Mouse (Mus musculus) lung, postnatal 4 days (tissue): Measurements from ENCODE around the gene Col24a1.

Experiments used
- DNase-seq, 2 experiments: peaks; one replicate each; pipeline ENCODE4 v3.0.0; 2021

Col24a1 gene

GRCm38 (mm10) chr3:145471094-145471493 is 178.8 kb downstream of the Col24a1 start:
- peak; percentile 13 to 25 for DNase-seq

DNA sequence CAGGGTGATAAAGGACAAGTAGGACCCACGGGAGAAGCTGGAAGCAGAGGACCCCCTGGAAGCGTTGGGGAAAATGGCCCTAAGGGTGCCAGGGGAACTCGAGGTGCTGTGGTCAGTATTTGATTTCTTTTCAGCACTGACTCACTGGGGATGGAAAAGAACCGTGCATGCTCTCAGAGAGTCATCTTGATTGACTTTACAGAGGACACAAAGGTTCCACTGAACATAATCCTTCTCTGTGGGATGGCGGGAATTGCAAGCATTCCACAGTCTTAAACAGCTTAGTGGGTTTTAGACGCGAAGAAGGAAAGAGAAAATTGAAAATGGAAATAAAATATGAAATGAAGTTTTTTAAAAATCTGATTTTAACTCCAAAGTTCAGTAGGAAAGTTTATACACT is 181.9 kb downstream of the Col24a1 start:
- DNase-seq = no peak

DNA sequence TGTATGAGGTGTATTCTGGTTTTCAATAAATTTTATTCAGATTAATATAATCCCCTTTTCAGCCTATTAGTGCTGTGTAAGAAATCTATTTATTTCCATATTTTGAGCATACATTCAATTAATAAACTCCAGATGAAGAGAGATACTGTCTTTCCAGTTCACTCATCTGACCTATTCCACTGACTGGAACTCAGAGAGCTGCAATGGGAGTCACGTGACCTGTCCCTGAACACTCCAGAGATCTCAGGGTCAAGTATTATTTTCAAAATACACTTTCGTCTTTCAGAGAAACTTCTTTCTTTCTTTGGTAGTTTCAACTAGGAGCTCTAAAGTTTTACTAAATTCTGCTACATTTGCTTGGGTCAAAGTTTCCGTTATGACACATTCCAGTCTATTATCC is 184.4 kb downstream of the Col24a1 start:
- DNase-seq = no peak

DNA sequence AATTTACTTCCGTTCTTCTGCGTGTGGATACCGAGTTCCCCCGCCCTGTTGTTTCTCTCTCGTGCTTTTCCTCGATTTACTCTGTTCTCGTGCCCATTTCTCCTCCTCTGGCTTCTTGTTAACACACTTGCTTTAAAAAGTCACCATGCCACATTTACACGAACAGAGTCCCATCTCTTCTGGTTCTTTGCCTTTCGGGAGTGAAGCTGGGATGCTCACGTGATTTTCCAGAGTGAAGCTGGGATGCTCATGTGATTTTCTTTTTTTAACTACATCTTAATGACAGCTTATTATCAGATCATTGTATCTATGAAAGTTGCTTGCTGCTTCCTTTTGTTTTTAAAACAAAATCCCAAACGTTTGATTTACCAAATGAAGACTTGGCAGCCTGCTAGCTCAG is 184.8 kb downstream of the Col24a1 start:
- DNase-seq = no peak

DNA sequence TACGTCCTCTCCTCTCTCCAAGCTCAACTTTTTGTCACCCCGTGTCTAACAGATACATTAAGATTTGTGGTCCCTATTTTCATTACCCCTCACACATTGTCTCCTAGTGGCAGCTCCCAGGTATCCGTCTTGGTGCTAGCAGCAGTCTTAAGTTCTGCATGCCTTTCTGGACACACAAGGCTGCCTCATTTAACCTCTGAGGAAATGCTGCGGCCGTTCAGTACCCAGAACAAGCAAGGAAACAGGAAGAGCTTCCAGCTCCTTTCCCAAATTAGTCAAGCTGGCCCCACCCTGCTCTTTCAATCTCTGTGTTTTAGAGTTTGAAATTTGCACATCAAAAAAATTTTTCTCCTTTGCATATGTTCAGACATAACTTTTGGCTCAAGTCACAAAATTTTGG is 186.2 kb downstream of the Col24a1 start:
- no peak for DNase-seq

- DNase-seq = no peak
These were observed 198.0 kb downstream of the Col24a1 start for GRCm38 (mm10) chr3:145490279-145490678.

DNA sequence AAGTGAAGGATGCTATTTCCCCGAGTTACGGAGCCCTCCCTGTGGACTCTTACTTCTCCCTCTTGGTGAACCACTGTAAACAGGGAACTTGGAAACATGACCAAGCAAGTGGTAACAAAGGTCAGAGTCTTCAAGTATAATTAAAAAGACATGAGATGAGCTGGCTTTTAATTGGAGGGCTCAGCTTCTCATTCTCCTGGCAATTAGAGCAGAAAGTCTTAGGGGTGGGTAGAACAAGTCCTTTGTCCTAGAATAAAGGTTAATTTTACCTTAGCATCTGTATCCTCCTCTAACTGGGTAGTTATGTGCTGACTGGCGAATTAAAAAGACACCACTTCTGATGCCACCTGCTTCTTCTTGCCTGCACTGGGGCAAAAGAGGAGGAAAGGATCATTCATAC is 199.1 kb downstream of the Col24a1 start:
- no peak for DNase-seq

DNA sequence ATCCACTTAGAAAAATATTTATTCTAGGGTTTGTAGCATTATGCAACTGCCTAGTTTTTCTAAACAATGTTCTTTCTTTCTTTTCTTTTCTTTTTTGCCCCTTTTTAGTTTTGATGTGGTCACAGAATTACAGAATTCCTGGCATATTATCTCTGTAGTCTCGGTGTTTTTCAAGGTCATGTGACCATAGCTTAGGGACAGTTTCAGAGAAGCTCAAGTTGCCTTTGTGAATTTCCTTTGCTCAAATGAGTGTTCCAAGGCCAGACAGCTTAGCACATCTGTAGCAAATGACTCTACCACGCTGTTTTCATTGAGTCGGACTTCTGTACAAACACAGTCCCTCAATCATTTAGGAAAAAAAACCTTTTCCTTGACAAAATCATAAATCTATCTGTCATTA is 205.9 kb downstream of the Col24a1 start:
- no peak for DNase-seq

DNA sequence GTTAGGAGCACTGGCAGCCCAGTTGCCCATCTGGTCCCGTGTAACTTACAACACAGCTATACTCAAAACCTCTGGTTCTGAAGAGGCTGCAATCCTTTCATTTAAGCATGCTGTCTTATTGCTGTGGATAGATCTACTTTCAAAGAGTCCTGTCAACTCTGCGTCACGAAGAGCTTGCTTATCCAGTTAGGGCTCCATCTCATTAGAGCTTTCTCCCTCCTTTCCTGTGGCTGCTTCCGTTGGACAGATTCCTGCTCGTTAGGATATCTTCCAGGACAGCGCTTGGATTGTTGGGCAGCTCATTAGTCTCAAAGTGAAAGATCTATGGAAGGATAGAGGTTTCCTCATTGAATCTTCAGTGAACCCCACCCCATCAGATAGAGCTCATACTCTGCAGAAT is 206.6 kb downstream of the Col24a1 start:
- DNase-seq = no peak

- DNase-seq = no peak
These were observed 212.6 kb downstream of the Col24a1 start for GRCm38 (mm10) chr3:145504830-145505229.

DNA sequence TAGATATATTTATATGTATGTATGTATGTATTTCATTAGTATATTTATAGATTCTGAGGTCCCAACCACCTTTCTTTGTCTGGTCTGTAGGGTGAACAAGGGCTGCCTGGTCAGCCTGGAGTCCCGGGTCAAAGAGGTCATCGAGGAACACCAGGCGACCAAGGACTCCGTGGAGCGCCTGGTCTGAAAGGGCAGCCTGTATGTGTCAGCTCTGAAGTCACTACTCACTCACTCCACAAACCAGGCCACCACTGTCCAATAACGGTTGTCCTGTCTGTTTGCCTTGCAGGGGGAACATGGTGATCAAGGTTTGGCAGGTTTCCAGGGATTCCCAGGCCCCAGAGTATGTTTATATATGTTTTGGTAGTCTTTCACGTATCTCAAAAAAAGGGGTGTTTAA is 216.3 kb downstream of the Col24a1 start:
- no peak for DNase-seq

DNA sequence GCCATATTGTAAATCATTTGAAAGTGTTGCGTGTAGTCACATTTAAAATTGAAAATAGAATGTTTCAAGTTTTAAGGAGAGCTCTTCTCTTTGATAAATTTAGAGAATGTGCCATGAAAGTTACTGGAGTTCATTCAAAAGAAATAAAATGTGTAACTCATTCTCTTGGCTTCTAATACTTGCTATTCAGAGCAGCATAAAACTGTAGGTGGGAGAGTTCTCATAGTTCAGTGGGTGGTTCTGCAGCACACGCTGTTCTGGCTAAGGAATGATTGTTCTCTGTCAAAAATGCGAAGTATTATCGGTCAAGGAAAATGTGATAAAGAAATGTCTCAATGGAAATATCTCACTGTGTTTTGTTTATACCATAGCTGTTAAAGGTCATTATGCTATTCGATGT is 221.9 kb downstream of the Col24a1 start:
- no peak for DNase-seq

DNA sequence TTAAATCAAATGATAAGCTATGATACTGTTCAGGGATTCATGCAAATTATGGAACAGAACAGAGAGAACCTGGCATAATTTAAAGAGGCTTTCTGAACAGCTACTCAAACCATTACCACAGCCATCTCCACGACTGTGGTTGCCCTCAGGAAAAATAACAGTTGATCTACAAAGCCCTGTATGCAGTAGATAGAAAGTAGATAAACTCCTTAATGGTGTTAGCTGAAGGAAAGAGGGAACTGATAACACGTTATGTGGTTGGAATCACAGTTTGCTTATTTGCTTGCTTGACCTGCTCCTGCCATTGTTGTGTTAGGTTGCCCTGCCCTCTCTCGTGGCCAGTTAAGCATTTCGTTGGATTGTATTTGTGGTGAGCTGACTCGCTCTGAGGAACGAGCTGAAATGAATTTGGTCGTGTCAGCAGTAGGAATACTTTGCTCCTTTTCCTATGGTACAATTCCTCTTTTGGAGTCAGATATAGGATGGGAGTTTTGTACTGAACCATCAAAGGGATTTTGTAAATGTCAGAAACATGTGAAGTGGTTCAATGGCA is 229.3 kb downstream of the Col24a1 start:
- no peak for DNase-seq

- no peak for DNase-seq
These were observed 230.0 kb downstream of the Col24a1 start for GRCm38 (mm10) chr3:145522311-145522710.

DNA sequence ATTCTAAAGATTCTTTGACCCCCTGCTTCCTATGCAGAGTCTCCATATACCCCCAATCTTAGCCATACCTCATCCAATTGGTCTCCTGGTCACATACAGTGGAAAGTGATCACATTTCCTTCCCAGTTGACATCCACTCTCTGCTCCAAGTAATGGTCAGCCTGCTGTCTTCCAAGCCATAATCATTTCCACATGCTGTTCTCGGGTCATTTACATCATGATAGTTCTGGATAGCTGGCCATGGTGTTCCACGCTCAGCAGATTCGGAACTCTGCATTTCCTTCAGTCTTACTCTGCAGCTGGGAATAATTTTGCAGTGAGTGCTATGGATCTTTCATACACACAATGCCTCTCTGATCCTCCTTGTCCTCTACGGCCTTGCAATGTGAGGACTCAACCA is 233.0 kb downstream of the Col24a1 start:
- DNase-seq = no peak

DNA sequence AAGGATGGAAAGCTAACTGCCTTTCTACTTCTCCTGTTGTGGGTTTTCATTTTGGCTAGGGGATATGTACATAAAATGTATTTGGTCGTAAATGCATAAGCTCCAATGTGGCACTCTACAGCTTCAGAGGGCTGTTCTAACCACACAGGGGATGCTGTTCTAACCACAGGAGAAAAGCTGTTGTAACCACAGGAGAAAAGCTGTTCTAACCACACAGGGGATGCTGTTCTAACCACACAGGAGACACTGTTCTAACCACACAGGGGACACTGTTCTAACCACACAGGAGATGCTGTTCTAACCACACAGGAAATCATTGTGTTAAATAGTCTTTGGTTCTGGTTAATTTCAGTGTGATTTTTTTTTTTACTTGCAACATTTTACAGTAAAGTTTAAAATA is 245.6 kb downstream of the Col24a1 start:
- DNase-seq = no peak

DNA sequence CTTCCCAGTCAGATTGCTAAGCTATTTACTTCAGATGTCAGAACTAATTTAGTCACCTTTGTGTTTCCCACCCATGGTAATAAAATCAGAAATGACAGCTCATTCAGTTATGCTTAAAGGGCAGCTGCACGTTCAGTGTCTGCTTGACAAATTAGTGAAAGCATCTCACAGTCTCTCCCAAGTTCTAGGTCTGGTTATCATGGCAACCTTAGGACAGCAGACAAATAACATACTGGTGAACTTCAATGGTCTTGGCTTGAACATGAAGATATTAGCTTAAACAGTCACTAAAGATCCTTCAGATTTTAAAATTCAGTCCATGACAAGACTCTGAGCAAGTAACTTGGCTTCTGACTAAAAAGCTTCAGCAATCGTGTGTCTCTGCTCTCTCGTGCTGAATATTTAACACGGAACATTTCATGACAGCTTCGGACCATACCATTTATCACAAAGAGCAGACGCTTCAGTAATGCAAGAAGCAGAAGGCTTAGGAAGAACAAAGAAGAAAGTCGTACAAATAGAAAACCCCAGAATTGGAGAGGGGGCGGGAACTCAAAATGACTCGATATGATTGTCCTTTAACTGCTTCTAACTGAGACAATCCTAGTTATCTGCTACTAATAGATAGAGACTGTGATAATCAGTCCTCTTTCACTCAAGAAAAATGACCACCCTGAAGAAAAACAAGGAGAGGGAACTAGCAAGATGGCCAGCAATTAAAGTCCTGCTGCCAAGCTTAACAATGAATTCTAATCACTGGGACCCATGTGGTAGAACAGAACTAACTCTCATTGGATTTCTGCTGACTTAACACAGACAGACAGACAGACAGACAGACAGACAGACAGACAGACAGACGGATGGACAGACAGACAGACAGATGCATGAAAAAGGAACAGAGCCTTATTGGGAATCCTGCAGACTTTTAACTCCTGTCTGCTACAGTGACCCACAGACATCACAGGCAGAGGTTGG is 256.5 kb downstream of the Col24a1 start:
- no peak for DNase-seq

DNA sequence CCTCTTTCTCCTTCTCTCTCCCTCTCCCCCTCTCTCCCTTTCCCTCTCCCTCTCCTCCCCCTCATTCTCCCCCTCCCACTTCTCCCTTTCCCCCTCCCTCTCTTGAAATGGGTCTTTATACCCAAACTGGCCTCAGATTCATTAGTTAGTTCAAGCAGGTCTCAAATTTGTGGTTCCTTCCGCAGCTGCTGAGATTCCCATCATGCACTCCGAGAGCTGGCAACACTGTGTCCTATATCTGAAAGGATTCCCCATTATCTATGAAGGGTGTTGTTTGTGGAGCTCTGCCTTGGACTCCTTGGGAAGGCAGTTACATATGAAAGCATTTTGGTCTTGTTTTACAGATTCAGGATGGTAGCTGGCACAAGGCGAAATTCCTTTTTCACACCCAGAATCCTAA is 257.9 kb downstream of the Col24a1 start:
- no peak for DNase-seq

- no peak for DNase-seq
These were observed 262.1 kb downstream of the Col24a1 start for GRCm38 (mm10) chr3:145554388-145554787.

DNA sequence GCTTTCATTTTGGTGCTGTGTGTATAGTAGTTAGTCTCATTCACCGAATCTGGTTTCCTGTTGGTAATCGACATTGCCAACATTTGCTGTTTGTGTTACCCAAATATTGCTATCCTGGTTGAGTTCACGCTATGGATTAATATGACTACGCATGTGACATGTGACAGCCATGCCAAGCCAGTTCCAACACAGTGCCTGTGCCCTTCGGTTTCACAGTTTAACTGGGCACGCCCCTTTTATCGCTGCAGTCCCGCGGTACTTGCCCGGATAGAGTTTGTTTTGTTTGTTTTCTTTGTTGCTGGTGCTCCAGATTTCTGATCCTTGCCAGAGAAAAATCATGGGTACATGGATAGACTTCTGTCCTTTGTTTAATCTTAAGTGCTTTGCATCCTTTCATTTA is 263.9 kb downstream of the Col24a1 start:
- no peak for DNase-seq

DNA sequence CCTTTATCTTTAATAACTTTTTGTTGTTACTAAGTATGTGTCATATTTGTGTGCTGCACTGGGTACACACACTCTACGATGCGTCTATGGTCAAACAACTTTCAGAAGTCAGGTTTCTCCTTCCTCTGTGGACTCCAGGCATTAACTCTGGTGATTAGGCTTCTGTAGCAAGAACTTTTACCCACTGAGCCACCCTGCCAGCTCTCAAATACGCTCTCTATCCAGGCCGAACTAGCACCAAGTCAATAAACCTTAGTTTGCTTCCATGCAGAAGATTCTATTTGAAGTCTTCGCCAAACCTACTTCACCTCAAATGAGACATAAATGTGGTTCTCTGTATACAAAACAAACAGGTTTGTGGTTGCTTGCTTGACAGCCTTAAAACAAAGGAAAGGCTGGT is 267.4 kb downstream of the Col24a1 start:
- DNase-seq = no peak

GRCm38 (mm10) chr3:145560117-145560516 is 267.8 kb downstream of the Col24a1 start:
- DNase-seq = no peak

DNA sequence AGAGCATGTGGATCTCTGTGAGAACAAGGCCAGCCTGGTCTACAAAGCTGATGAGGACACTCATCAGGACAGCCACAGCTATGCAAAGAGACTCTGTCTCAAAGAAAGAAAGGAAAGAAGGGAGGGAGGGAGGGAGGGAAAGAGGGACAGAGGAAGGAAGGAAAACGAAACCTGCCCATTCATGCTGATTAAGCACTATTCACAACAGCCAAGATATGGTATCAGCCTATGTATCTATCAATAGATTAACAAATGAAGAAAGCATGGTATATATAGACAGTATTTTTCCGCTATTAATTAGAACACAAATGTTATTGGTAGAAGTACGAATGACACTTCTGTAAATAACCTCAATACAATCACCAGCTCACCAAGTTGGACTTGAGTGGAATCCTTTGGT is 282.2 kb downstream of the Col24a1 start:
- DNase-seq = no peak

GRCm38 (mm10) chr3:145575340-145575739 is 283.1 kb downstream of the Col24a1 start:
- no peak for DNase-seq
